Mouse (Mus musculus) embryo, embryonic 9.5 days (tissue): Measurements from ENCODE around the gene Terf2ip.

Source experiments
- DNase-seq: peaks from one replicate; pipeline ENCODE4 v3.0.0-alpha.2; 2017; ENCODE audit errors: extremely low spot score

Terf2ip gene

DNA sequence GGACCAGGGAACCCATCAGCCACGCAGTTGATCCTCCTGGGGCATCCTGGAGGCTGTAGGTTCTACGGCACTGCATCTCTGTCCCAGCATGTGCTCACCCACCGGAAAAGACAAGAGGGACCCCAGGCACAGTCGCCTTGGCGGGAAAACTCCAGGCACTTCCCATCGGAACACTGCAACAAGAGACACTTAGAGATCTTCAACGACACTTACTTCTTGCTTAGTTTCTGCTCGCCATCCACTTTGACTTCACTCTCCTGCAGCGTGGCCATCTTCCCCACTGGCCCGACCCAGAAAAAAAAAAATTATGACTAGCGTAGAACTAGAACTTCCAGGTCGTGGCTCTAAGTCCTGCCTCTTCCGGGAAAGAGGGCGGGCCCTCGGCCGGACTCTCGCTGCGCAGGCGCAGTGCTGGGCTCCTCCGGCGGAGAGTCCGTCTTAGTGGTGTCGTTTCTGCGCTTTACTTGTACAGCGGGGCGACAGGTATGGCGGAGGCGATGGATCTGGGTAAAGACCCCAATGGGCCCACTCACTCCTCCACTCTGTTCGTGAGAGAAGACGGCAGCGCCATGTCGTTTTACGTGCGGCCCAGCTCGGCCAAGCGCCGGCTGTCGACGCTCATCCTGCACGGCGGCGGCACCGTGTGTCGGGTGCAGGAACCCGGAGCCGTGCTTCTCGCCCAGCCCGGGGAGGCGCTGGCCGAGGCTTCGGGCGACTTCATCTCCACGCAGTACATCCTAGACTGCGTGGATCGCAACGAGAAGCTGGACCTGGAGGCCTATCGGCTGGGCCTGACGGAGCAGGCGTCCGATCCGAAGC, at the start of gene Terf2ip, which contains the start of gene Kars:
Gene Terf2ip, plus strand, starts transcription at position 402 of the 819 bp plus-strand sequence.
Gene Kars, minus strand, starts transcription at position 327 of the 819 bp plus-strand sequence.
- peak; percentile 88 for DNase-seq

DNA sequence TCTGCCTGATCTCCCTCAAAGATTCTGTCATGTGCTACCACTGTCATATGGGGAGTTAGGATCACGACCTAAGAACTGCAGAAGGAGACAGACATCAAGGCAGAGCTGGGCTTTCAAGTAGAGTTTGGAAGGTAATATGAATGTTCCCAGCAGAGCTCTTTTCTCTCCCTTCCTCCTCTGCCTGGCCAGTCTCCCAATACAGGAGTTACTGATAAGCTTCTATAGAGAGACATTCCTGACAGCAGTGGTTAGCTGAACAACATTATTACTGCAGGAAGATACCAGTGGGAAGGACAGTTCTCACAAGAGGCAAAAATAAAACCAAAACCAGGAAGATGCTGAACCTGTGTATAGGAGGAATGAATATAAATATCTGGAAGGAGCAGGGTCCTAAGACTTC, 48.6 kb upstream of the Terf2ip start:
- no peak for DNase-seq

DNA sequence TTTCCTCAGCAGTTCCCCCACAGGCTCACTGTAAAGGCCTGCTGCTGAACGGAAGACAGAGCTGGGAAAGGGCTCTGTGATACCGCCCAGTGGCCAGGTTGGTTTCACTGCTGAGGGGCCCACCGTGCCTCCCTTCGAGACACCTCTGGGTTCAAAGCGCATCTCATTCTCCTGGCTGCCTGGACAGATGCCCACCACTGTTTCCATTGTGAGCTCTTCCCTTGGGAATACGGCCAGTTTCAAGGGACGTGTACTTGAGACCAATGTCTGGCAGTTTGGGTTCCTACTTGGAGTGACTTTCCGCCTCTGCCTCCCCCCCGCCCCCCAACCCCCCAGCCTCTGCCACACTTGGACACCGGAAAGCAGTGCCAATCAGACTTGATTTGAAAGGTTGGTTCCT, 48.1 kb upstream of the Terf2ip start:
- DNase-seq: no peak

DNA sequence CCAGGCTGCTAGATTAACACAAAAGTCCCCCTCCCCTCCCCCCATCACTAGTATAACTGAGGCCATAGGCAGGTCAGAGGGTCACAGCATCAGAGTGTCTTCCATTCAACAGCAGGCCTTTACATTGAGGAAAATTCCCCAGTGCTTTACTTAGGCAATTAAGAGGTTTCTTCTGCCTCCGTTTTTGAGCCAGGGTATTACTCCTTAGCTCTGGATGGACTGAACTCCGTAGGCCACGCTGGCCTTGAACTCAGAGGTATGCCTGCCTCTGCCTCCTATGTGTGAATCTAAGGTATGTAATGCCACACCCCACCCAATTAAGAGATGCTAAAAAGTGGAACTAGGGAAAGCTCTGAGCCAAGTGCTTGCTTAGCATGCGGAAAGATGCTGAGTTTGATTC, 47.7 kb upstream of the Terf2ip start:
- DNase-seq: no peak

DNA sequence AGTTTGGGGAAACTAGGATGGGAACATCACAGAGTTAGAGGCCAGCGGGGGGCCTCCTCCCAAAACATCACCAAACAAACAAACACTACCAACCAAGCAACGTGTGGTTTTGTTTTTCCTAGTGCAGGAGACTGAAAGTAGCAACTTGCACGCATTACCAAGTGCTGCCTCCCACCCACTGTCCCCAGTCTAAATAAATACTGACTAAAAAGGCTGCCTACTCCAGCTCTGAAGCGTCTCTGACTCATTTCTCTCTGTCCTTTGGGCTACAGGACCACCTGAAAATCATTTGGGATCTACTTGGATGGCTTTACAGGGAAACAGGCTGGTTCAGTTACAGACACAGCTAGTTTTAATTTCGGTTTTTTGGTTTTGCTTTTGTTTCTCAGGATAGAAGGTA, 46.8 kb upstream of the Terf2ip start:
- DNase-seq: no peak

DNA sequence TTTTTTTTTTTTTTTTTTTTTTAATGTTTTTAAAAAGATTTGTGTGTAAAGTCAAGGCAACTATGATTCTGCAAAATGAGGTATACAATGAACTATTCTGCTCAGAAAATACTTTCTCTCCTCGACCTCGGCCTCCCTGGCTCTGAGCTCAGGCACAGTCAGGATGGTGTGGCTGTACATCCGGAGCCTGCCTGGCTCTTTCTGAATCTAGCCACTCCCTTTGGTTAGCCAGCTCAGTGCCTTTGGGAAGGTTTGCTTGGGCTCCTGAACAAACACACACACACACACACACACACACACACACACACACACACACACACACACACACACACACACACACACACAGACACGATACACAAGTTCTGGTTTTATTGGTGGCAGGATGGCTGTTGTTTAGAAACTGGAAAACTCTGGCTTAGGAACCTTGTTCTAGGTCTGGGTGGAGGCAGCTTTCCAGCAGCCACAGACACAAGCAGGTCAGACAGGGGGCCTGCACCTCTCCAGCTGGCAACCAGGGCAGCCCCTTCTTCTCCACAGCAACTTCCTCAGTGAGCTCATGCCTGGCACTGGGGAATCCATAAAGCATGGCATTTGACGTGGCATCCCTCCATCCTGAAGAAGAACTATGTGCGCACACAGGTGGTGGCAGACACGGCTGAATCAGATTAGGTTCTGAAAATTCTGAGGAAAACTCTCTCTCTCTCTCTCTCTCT, 46.2 kb upstream of the Terf2ip start:
- DNase-seq: no peak

DNA sequence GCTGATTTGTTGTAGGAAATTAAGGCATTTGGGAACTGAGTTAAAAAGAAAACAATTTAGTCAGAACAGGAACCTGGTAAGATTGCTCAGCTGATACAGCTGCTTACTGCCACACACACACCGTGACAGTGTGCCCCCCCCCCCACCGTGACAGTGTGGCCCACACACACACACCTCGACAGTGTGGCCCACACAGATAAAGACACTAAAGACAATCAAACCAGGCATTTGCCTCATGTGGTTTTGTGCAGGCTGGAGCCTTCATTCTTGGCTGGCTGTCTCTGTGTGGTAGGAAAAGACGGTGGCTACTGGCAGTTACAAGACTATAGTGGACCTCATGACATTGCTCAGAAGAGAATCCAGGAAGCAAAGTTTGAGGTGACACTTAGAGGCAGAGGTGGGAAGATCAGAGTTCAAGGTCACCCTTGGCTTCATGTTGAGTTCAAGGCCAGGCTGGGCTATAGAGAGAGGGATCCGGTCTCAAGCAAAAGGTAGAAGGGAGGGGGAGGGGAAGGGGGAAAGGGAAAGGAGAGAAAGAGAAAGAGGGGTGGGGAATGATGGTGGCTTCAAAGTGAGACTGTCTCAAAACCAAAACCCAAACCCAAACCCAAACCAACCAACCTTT, 43.8 kb upstream of the Terf2ip start:
- DNase-seq: no peak

DNA sequence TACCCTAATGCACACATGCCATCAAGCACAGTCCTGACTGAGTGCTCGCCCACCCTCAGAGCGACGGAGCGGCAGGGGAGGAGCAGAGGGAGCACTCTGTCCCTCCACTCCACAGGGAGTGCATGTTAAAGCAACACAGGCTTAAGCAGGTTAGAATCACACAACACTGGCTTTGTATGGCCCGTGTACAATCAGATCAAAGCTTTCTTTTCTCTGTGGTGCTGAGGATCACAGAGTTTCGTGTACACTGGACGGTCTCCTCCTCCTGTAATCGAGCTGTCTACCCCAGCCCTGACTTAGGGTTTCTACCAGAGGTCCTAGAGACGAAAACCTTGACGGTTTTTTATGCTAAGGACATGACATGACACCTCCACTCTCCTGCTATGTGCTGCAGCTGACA, 42.7 kb upstream of the Terf2ip start:
- DNase-seq: no peak

DNA sequence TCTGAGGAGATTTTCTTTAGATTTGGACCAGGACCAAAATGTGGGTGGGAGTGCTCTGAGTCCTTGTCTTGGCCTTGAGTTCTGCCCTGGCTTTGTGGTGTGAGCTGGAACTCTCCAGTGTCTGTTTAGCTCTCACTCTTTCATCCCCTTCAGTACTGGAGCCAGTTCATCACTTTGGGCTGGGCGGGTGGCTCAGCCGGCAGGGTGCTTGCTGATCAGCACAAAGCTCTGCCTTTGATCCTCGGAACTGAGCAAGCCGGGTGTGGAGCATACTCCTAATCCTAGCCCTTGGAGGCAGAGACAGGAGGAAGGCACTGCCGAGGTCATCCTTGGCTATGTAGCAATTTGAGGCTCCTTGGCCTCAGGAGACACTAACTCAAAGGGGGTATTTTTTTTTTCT, 42.2 kb upstream of the Terf2ip start:
- DNase-seq: no peak

DNA sequence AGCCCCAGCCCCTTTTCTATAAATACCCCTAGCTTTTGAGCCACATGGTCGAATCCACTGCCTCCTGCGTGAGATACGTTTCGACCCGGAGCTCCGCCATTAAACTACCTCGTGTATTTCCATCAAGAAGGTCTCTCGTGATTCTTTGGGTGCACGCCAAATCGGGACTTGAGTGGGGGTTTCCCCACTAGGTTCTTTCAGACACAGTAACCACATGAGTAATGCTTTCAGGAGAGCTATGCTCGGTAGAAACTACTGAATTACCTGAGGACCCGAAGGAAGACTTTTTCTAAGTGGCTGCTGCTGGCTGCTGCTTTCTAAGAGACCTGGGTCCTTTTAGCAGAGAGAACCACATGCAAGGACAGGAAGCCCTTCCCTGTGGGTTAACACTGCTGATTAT, 37.1 kb upstream of the Terf2ip start:
- no peak for DNase-seq

DNA sequence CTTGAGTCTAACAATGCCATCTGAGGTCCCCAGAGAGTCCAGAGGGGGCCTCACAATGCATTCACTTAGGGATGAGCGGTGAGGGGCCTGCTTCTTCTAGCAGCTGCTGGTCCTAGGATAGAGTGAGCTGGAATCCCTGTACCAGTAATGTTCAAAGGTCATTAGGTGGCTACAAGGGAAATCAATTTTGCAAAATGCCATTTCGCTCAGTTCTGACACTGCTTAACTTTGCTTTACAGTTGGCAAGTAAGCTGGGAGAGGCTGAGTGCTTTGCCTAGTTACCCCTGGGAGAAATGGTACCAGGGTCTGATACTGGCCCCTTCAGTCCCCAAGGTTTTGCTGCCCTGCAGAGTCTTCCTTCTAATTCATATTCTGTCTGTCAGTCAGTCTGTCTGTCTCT, 35.5 kb upstream of the Terf2ip start:
- no peak for DNase-seq

DNA sequence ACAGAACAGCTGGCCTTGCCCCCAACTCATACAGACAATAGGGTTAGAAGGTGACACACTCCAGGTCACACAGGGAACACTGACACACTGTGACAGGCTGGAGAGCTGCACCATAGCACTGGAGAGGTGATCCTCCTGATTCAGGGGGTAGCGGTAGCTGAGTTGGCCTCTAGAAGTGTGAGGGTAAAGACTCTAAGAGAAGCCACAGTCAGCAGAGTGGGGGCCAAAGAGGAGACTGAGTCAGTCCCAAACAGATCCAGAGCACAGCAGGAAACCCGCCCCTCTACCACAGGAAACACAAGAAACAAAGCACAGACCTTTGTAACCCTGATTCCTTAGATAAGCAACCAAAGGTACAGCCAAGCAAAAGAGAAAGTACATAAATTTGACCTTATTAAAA, 34.9 kb upstream of the Terf2ip start:
- no peak for DNase-seq

DNA sequence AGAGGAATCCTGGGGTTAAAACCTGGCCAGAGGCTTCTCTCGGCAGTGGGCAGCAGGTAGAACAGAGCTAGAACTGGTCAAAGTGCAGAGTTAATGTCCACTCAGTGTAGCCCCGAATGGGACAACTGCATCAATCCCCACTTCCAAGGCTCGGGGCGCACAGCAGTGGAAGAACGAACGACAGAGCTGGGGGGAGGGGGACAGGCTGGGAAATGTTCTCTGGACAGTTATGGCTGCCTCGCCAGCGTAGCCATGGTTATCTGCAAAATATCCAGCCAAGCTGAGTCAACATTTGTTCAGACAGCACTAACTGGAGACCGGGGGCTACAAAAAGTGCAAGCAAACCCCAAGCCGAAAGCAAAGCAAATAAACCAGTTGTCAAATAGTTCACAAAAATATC, 33.1 kb upstream of the Terf2ip start:
- DNase-seq: no peak

DNA sequence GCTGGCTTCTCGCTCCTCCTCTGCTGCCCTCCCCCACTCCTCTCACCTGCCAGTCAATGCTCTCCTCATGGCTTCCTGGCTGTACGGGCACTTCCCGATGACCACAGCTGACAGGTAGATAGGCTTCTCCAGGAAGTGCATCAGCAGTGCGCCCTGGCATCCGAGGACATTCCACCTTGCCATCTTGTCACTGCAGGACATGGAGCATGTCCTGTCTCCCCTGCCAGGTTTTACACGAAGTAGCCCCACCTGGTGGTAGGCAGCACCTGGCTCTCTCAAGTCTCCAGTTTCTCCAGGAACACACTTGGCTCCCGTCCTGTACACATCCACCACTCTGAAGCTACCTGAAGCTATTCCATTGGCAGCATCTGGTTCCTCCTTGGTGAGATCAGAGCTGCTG, 29.1 kb upstream of the Terf2ip start:
- no peak for DNase-seq

DNA sequence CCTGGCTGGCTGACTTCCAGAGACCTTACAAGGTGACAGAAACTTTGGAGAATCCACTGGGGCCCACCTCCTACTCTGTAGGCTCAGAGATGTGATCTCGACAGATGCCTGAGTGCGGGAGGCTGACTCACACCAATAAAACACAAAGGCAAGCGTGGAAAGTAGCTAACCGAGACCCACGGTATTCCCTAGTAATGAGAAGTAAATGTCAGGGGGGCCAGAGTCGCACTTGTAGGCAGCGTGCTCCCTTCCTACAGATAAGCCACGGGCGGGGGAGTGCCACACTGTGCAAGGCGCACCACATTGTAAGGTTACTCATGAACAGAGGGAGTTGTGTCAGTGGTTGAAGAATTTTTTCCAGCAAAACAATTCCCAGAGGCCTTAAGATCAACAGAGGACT, 26.7 kb upstream of the Terf2ip start:
- no peak for DNase-seq

DNA sequence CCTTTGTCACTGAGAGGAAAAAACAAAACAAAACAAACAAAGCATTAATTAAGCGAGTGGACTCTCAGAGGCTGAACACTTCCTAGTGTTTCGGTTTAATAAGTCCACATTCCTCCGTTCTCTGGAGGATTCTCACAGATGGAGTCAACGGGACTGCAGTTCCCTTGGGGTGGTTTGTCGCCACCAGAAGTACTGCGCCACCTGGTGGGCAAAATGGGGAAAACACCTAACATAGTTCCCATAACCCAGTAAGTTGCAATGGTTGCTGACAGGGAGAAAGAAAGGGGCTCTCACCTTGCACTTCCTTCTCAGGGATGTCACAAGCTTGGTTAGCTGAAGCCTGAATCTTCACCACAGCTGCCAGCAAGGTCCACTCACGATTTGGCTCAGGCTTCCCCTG, 21.3 kb upstream of the Terf2ip start:
- DNase-seq: peak; percentile 81

DNA sequence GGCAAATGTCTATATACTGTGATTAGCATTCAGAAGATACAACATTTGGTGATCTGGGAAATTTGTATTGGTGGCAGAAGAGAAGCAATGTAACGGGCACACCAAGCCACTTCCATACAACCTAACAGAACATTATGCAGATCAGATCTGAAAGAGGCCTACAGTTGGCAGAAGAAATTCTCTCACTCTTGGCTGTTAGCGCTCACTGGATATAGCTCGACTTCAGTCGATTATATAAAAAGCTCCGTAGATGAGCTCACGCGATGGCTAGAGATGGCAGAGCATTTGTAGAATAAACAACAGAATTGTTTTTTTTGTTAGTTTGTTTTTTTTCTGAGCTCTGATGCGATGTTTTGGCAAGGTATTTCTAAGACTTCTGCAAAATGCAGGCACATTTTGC, 19.9 kb upstream of the Terf2ip start:
- DNase-seq: no peak

DNA sequence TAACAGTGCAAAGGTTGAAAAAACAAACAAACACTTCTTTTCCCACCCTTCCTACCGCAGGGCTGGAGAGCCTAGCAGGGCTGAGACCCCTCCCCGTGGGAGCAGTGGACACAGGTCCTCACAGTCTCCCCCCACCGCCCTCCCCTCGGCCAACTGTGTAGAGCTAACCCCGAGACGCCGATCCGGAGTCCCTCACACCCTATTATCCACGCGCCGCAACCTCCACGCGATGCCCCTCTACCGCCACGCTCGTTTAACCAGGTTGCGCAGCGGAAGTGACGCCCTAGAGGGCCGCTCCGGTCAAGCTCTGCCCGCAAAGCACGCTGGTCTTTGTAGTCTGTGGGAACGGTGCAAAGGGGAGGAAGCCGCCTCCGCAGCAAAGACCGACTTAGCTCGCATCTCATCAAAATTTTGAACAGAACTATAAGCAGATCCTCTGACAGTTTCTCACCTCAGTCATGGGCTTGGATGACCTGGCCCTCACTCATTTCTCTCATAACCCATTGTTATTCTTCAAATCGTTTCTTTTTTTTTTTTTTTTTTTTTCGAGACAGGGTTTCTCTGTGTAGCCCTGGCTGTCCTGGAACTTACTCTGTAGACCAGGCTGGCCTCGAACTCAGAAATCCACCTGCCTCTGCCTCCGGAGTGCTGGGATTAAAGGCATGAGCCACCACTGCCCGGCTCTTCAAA, 19.0 kb upstream of the Terf2ip start, which contains the start of gene Adat1:
Gene Adat1, minus strand, starts transcription at position 290 of the 690 bp plus-strand sequence.
- DNase-seq: peak; percentile 88

DNA sequence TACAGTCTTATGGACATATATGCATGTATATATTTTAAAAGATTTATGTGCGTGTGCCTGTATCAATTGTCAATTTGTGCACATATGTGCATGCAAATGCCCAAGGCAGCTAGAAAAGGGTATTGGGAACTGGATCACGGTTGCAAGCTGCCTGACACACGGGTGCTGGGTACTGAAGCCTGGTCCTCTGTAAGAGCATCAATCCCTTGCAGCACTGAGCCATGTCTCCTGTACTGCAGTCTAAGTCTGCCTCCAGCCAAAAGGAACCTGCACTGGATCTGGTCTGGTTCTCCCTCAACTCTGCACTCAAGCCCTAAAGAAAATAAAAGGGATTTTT, 18.5 kb upstream of the Terf2ip start:
- DNase-seq: no peak

DNA sequence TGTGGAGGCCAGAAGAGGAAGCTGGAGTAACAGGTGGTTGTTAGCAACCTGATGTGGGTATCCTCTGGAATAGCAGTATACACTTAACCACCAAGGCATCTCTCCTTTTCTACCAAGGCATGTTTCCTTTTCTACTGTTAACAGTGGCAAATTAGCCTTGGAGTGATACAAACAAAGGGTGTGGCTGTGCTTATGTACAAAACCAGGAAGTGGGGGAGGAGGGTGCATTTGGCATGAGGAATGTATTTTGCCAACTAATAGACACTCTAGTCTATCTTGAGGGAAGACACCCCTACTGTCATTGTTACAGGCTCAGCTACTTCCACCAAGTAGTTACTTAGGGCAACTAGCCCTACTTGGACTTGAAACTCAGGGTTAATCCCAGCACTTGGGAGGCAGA, 6.4 kb upstream of the Terf2ip start:
- no peak for DNase-seq

DNA sequence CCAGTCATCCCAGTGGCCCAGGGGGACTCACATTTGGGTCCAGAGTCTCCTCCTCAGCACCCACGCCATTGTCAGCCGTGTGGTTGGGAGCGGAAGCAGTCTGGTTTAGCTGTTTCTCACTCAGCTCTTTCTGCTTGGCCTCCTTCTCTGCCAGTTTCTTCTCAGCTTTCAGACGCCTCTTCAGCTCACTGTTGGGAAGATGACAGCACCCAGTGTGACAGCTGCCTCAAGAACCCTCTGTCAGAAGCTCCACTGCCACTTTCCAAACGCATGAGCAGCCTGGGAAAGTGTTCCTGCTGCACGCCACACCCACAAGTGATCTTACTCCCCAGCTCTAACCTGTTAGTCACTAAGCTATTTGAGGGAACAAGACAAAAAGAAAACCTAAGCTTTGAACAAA, 5.6 kb upstream of the Terf2ip start:
- no peak for DNase-seq

DNA sequence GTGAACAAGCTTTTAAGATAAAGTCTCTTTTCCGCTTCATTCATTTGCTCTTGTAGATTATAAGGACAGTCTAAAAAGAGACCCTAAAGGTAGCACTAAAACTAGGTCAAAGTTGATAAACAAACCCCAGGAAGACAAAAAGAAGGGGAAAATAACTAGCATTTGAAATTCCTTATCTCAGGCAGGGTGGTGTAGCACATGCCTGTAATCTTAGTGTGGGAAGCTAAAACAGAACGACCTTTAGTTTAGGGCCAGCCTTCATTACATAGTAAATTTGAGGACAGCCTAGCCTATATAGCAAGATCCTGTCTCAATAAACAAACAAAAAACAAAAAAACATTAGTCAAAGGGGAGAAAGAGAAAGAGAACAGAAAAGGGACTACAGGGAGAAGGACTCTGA, 3.5 kb upstream of the Terf2ip start:
- DNase-seq: no peak
